Mouse (Mus musculus) spleen, adult 2 months (tissue): ENCODE results near the gene Tspan32. TPM values are rescaled to one million over a fixed set of nuclear protein-coding genes. Genes with fewer than 3 reads are reported as not detected.

ENCODE experiments used
- DNase-seq, 2 experiments: peaks; one replicate each; pipeline versions ENCODE4 v3.0.0 to v3.0.0-alpha.2; 2012 to 2021; ENCODE audit warnings: low spot score in 2 of 2, low read depth in 1 of 2
- H3K27ac ChIP-seq: fragments of 200-500 bp; 2 replicates; pipeline ENCODE4 v1.5.1; 2012; ENCODE audit warnings: low read length, inconsistent platforms; ENCODE audit not compliant: insufficient read depth
- H3K27me3 ChIP-seq: fragments of 200-500 bp; 2 replicates; pipeline ENCODE4 v1.6.1; 2012; ENCODE audit warnings: mild to moderate bottlenecking, moderate library complexity, low read length, inconsistent platforms; ENCODE audit not compliant: control insufficient read depth, insufficient read depth
- H3K36me3 ChIP-seq: fragments of 200-500 bp; 2 replicates; pipeline ENCODE4 v1.6.1; 2012; ENCODE audit warnings: mild to moderate bottlenecking, low read length, inconsistent platforms; ENCODE audit not compliant: control insufficient read depth, insufficient read depth
- H3K4me1 ChIP-seq: fragments of 200-500 bp; 2 replicates; pipeline ENCODE4 v1.6.1; 2011; ENCODE audit warnings: inconsistent platforms; ENCODE audit not compliant: control insufficient read depth, insufficient read depth, insufficient read length
- H3K4me3 ChIP-seq: fragments of 200-500 bp; 2 replicates; pipeline ENCODE4 v1.5.1; 2011; ENCODE audit warnings: mild to moderate bottlenecking, inconsistent platforms; ENCODE audit not compliant: insufficient read depth, insufficient read length; ENCODE audit errors: extremely low read depth
- CTCF ChIP-seq: fragments of 200-500 bp; IDR thresholded peaks from 2 replicates; pipeline ENCODE4 v1.5.1; 2011; ENCODE audit warnings: mild to moderate bottlenecking, inconsistent platforms; ENCODE audit not compliant: insufficient read depth, insufficient read length, insufficient replicate concordance; ENCODE audit errors: extremely low read depth
- POLR2A ChIP-seq: fragments of 200-500 bp; IDR thresholded peaks from 2 replicates; pipeline ENCODE4 v1.6.1; 2011; ENCODE audit warnings: low read depth, low read length, inconsistent platforms
- WGBS: fragments of 180-500 bp; shearing (Covaris S2); methylation state at CpG from one replicate; pipeline ENCODE4 v1.1.7; 2018; 5-methylcytosine and 5-hydroxymethylcytosine counted together
- polyA plus RNA-seq: library from polyadenylated mRNA; depleted of rRNA; stranded (reverse); fragments of >200 nt; gene quantifications from 2 replicates; pipeline ENCODE4 v1.2.3, GENCODE M21; 2012

The Tspan32 gene
- polyA plus RNA-seq, 1 experiment = 89.4 TPM

DNA sequence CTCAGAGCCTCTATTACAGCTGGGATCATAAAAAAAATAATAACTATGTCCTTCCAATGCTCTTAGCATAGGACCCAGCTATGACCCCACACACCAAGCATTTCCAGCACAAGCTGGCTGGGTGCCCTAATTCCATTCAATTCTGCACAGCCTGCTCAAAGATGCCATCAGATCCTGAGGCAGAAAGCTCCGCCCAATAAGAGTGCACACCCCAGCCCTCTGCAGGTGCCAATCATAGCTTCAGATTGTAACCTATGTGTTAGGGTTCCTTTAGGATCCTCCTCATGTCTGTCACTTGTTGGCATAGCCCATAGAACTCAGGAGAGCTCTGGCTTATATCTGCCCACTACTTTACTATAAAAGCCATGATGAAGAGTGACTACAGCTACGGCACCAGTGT is 7.8 kb upstream of the Tspan32 start:
- no peaks in the 10 kb centered on the region for H3K36me3 ChIP-seq
- TF ChIP-seq POLR2A (no peak), CTCF (no peak)
- H3K4me1 ChIP-seq = no peaks in the 10 kb centered on the region
- no peak overlapping the region for H3K27ac ChIP-seq
- no peak overlapping the region for H3K4me3 ChIP-seq
- WGBS = 95% methylated on average over 2 of the region's 2 CpGs
- no peaks in the 10 kb centered on the region for H3K27me3 ChIP-seq
- DNase-seq = no peak

DNA sequence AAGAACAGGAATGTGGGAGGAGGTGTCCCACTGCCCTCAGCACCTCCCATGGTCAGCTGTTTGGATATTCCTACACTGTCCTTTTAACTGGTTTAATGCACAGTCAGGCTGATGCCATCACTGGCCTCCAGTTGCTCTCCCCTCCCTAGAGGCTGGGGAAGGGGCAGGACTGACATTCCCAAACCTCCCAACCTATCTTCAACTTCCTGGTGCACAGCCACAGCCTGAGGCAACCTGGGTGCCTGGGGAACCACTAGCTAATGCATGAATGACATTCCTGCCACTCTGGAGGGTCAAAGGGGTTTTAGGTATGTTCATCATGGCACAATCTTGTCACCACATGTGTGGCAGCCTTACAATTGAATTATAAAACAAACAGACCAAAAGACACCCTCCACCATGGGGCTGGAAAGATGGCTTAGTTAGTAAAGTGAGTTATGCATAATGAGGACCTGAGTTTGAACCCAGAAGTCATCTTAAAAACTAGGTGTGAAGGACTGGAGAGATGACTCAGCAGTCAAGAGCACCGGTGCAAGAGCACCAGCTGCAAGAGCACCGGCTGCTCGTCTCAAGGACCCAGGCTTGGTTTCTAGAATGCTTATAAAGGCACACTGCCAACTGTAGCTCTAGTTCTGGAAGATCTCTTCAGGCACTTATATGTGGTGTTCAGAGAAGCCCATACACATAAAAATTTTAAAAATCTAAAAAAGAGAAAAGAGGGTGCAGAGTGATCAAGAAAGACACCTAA is 7.3 kb upstream of the Tspan32 start:
- 32% methylated on average over 3 of the region's 3 CpGs for WGBS
- Histone ChIP-seq H3K36me3 (no peaks in the 10 kb centered on the region), H3K27ac (no peak overlapping the region), H3K4me1 (no peaks in the 10 kb centered on the region), H3K4me3 (no peak overlapping the region), H3K27me3 (no peaks in the 10 kb centered on the region)
- no peak for TF ChIP-seq POLR2A
- TF ChIP-seq CTCF = no peak
- DNase-seq = no peak

DNA sequence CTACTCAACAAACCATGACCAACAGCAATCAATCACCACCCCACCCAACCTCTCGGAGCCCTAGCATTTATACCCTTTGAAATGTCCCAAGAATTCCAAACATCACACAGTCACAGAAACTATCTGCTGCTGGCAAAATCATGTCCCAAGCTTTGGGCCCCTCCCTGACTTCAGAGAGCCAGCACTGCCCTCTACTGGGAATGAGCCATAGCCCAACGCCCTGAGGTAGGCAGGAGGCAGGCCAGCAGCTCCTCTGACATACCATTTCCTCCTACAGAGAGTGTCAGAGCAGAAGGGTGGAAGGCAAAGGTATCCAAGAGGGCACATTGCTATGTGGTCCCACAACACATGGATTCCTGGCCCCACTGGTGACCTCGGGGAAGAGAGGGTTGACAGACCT is 2.2 kb upstream of the Tspan32 start:
- H3K27me3 ChIP-seq = no peaks in the 10 kb centered on the region
- peak in 1 of 2 experiments; percentile 46 for DNase-seq
- peaks cover 21% of the 10 kb centered on the region; the same call in 1 of the 2 replicates for H3K4me1 ChIP-seq
- no peak overlapping the region for H3K27ac ChIP-seq
- 48% methylated on average over 3 of the region's 3 CpGs for WGBS
- peaks cover 5% of the 10 kb centered on the region for H3K36me3 ChIP-seq
- no peak overlapping the region for H3K4me3 ChIP-seq
- no peak for TF ChIP-seq POLR2A
- TF ChIP-seq CTCF = peak; percentile 26; the same call in 1 of the 2 replicates

DNA sequence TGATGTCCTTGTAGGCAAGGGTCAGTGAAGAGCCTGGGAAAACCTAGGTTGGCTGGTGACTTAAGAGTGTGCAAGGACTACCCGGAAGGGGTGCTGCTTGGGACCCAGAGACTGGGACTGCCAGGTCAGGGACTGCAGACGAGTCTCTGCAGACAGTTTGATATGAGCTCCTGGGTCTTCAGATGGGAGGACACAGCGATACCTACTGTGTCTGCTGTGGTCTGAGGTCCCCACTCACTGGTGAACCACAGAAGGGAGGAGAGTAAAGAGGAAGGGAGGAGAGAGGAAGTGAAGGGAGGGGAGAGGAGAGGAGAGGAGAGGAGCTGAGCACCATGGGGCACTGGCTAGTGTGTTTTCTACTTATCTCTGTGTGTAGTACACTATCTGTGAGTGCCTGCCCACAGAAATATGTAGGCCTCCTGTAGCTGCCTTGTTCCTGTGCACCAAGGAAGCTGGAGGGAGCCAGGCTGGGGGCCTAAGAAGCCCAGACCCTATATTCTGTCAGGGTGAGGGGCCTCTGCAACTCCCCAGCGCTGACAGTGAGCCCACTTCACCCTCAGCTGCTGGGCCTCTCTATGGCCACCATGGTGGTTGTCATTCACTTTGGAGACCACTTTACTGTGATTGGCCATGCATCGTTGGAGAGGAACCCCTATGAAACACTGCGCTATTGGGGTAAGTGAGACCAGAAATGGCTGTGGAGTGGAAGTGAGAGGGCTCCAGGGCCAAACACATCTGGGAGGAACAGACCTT is 674 bp downstream of the Tspan32 start:
- Histone ChIP-seq H3K27me3 (no peaks in the 10 kb centered on the region), H3K4me3 (peak overlapping the region; percentile 60), H3K27ac (peak overlapping the region; percentile 95), H3K36me3 (peaks cover 5% of the 10 kb centered on the region), H3K4me1 (peaks cover 47% of the 10 kb centered on the region)
- TF ChIP-seq POLR2A = peak; percentile 87
- TF ChIP-seq CTCF = no peak
- 9% methylated on average over 6 of the region's 6 CpGs for WGBS
- DNase-seq = peak in 1 of 2 experiments; percentile 62

DNA sequence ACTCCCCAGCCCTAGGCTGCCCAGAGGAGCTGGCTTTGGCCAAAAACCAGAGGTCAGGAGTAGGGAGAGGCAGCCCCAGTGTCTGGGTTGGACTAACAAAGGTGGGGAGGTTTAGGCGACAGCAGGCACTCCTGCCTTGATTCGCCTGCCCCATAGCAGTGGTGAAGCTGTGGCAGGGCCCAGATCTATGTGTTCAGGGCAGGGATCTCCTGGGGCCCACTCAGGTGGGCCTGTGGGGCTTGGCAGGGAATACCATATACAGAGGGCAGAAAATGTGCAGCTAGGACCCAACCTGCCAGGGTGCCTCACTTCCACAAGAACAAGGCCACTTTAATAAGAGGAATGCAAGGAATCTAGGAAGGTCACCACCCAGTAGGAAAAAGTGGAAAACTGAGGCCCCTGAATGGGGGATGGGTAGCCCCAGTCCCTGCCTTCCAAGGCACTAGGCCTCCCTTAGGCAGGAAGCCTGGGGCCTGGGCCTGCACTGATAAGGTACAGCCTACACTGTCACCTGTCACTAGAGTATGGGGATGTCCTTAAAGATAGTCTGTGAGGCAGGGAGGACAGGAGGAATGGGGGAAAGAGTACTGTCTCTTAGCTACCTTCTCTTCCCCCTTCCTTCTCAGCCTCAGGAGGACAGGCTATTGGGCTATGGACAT is 1.4 kb downstream of the Tspan32 start:
- Histone ChIP-seq H3K36me3 (peaks cover 5% of the 10 kb centered on the region), H3K27me3 (no peaks in the 10 kb centered on the region), H3K4me3 (peak overlapping the region; percentile 60), H3K4me1 (peaks cover 47% of the 10 kb centered on the region), H3K27ac (peak overlapping the region; percentile 95)
- no peak for DNase-seq
- WGBS = 19% methylated on average over 2 of the region's 2 CpGs
- TF ChIP-seq CTCF = no peak
- no peak for TF ChIP-seq POLR2A

DNA sequence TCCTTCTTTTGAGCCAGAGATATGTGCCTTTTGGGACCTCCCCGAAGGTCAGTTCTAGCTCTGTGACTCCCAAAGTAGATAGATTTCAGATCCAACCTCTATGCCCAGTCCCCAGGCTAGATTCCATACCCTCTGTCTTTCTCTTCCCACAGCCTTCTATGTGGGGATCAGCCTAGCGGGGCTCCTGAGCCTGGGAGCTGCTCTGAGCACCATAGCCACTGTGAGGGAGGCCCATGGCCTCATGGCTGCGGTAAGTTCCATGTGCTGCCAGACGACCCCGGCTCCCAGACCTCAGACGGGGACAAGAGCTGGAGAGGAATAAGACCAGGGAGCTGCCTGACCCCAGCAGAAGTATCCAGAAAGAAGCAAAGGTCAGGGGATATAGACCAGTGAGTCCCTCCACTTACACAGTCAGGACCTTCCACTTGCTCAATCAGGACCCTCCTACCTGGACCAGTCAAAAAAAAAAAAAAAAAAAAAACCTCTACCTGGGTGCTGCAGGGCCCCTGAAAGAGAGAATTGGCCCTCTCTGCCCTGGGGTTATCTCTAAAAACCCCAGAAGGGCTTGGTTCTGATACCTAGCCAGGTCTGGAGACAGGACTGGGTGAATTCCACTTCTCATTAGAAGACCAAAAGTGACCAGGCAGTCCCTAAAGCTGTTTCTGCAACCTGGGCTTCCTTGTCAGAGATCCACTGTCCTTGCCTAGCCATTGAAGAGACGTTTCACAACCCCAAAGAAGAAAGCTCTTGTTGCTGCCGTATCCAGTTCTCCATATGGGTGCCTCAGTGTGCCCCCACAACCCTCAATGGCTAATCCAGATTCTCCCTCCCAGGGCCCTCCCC is 2.1 kb downstream of the Tspan32 start:
- Histone ChIP-seq H3K4me1 (peaks cover 47% of the 10 kb centered on the region), H3K36me3 (peaks cover 5% of the 10 kb centered on the region), H3K4me3 (peak overlapping the region; percentile 60), H3K27ac (peak overlapping the region; percentile 95), H3K27me3 (no peaks in the 10 kb centered on the region)
- TF ChIP-seq CTCF = no peak
- no peak for TF ChIP-seq POLR2A
- 40% methylated on average over 8 of the region's 8 CpGs for WGBS
- DNase-seq = no peak
